Mouse (Mus musculus) embryo, embryonic 9.5 days (tissue): ENCODE measurements at regions not wholly inside any gene's neighbourhood (a gene's known extent, or its start where the extent isn't known, plus 50 kb on each side); places are given as distances from the start of the nearest gene placed in this dataset.

Source experiments
- DNase-seq: peaks from one replicate; pipeline ENCODE4 v3.0.0-alpha.2; 2017; ENCODE audit errors: extremely low spot score

GRCm38 (mm10) chrX:95291676-95292075, 95.0 kb upstream of the Arhgef9 start:
- no peak for DNase-seq

GRCm38 (mm10) chrX:95282038-95282437, 85.4 kb upstream of the Arhgef9 start:
- no peak for DNase-seq

- DNase-seq = peak; percentile 8
Observed at GRCm38 (mm10) chrX:95253517-95253916, 56.9 kb upstream of the Arhgef9 start.
